Mouse (Mus musculus) lung, postnatal 0 days (tissue): Measurements from ENCODE around the gene Gm20532. TPM values are rescaled to one million over a fixed set of nuclear protein-coding genes. Genes with fewer than 3 reads are reported as not detected.
A peak's percentile ranks its signal among the peaks of the same experiment; 100 is the strongest.

Experiments
- ATAC-seq: fragments of 200-750 bp; cut with Nextera tagmentation; 2 replicates; pipeline ENCODE4 v1.8.0; 2017; ENCODE audit warnings: moderate library complexity
- DNase-seq: peaks from one replicate; pipeline ENCODE4 v3.0.0-alpha.2; 2016; ENCODE audit warnings: low spot score
- H3K27ac ChIP-seq: fragments of 300-500 bp; sonication (generic); 2 replicates; pipeline ENCODE4 v1.5.1; 2014; ENCODE audit warnings: antibody characterized with exemption, mild to moderate bottlenecking, low read length, mixed read lengths
- H3K27me3 ChIP-seq: fragments of 300-500 bp; sonication (generic); replicated peaks from 2 replicates; pipeline ENCODE4 v1.6.1; 2014; ENCODE audit warnings: low read length, mixed read lengths; ENCODE audit not compliant: insufficient read depth
- H3K36me3 ChIP-seq: fragments of 300-500 bp; sonication (generic); 2 replicates; pipeline ENCODE4 v1.6.1; 2014; ENCODE audit warnings: low read length, mixed read lengths; ENCODE audit not compliant: insufficient read depth
- H3K4me1 ChIP-seq: fragments of 300-500 bp; sonication (generic); 2 replicates; pipeline ENCODE4 v1.6.1; 2014; ENCODE audit warnings: antibody characterized with exemption, low read depth, low read length, mixed read lengths; ENCODE audit not compliant: insufficient read depth
- H3K4me2 ChIP-seq: fragments of 300-500 bp; sonication (generic); replicated peaks from 2 replicates; pipeline ENCODE4 v1.6.1; 2014; ENCODE audit warnings: low read depth, mild to moderate bottlenecking, low read length, moderate library complexity, mixed read lengths
- H3K4me3 ChIP-seq: fragments of 300-500 bp; sonication (generic); 2 replicates; pipeline ENCODE4 v1.5.1; 2014; ENCODE audit warnings: low read depth, low read length
- H3K9ac ChIP-seq: fragments of 300-500 bp; sonication (generic); replicated peaks from 2 replicates; pipeline ENCODE4 v1.6.1; 2014; ENCODE audit warnings: low read depth, mild to moderate bottlenecking
- H3K9me3 ChIP-seq: fragments of 300-500 bp; sonication (generic); 2 replicates; pipeline ENCODE4 v1.6.1; 2016; ENCODE audit warnings: low read length, mixed read lengths
- CTCF ChIP-seq: IDR thresholded peaks from 2 replicates; pipeline ENCODE4 v1.5.1; 2016; ENCODE audit warnings: antibody characterized with exemption, mild to moderate bottlenecking
- EP300 ChIP-seq: IDR thresholded peaks from 2 replicates; pipeline ENCODE4 v1.6.1; 2016; ENCODE audit warnings: antibody characterized with exemption, mild to moderate bottlenecking, control low read depth
- WGBS: fragments of 180-500 bp; shearing (Covaris S2); extraction: QIAGEN DNeasy Blood & Tissue Kit; methylation state at CpG from one replicate; pipeline ENCODE4 v1.1.7; 2014; 5-methylcytosine and 5-hydroxymethylcytosine counted together
- polyA plus RNA-seq: library from polyadenylated mRNA; unstranded; fragments of >200 nt; fragmentation: Nextera tagmentation; extraction: Ambion mirVana; gene quantifications from 2 replicates; pipeline ENCODE4 v1.2.1, GENCODE M21; 2015

Gene Gm20532
- polyA plus RNA-seq, 1 experiment from 2014 or later = not detected

DNA sequence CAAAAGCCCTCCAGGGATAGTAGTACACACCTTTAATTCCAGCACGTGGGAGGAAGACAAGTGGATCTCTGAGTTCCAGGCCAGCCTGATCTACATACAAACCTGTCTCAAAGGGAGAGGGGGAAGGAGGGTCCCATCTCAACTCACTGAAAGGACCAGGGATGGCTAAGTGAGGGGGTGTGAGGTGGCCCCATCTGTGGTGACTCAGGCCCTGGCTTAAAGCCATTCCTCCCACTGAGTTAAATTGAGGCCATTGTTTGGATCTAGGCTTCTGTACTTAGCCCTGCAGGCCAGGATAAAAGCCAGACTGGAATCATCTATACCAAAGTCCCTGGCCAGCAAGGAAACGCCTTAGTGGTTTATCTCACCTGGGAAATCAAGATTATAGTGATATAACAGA, 34.8 kb downstream of the Gm20532 start:
- 50% methylated on average over 2 of the region's 2 CpGs for WGBS
- Histone ChIP-seq H3K4me1 (no peaks in the 10 kb centered on the region), H3K4me3 (no peak overlapping the region), H3K27ac (no peak overlapping the region), H3K27me3 (no peaks in the 10 kb centered on the region), H3K9ac (no peak overlapping the region), H3K9me3 (no peaks in the 10 kb centered on the region), H3K36me3 (no peaks in the 10 kb centered on the region), H3K4me2 (no peak overlapping the region)
- DNase-seq = no peak
- TF ChIP-seq CTCF (no peak), EP300 (no peak)
- no peak for ATAC-seq

DNA sequence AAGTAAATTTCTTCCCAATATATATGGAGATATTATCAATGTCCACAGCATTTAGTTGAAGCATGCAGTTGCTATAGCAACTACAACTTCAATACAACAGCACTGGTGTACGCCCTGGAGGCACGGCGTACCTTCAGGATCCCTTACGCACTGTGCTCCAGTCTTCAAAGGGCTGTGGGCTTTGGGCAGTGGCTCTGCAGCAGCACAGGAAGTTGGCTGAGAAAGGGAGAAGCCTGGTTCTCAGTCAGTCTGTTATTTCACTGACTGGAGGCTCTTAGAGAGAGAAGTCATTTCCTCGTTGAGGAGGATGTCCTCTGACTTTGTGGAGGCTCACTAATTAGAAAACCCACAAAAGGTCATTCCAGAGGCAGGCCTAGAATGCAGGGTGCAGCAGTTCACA, 36.5 kb downstream of the Gm20532 start:
- ATAC-seq = no peak
- WGBS = 40% methylated on average over 5 of the region's 5 CpGs

DNA sequence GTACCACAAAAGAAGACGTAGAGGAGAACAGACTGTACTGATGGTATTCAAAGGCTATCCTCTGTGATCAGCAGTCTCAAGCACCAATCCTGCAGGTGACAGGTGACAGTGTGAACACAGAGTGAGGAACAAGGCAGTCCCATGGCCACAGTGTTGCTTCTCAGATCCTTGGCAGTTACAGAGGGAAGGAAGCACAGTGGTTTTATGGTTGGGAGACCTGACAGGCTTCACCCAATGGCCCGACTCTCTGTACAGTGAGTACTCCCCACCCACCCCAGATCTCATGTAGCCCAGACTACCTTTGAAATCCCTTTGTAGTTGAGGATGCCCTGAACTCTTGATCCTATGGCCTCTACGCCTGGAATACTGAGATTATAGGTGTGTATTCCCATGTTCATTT, 39.0 kb downstream of the Gm20532 start:
- WGBS = 75% methylated on average over 3 of the region's 3 CpGs
- Histone ChIP-seq H3K4me2 (no peak overlapping the region), H3K36me3 (no peaks in the 10 kb centered on the region), H3K27me3 (no peaks in the 10 kb centered on the region), H3K9ac (no peak overlapping the region), H3K4me3 (no peak overlapping the region), H3K4me1 (no peaks in the 10 kb centered on the region), H3K27ac (no peak overlapping the region), H3K9me3 (no peaks in the 10 kb centered on the region)
- DNase-seq (no peak), ATAC-seq (no peak)
- TF ChIP-seq EP300 (no peak), CTCF (no peak)

More for the DNA sequence above, 36.5 kb downstream of the Gm20532 start:
- Histone ChIP-seq H3K4me2 (no peak overlapping the region), H3K9me3 (no peaks in the 10 kb centered on the region), H3K4me3 (no peak overlapping the region), H3K27ac (no peak overlapping the region), H3K36me3 (no peaks in the 10 kb centered on the region), H3K27me3 (no peaks in the 10 kb centered on the region), H3K4me1 (no peaks in the 10 kb centered on the region), H3K9ac (no peak overlapping the region)
- TF ChIP-seq EP300 = no peak
- TF ChIP-seq CTCF = no peak
- DNase-seq = no peak

DNA sequence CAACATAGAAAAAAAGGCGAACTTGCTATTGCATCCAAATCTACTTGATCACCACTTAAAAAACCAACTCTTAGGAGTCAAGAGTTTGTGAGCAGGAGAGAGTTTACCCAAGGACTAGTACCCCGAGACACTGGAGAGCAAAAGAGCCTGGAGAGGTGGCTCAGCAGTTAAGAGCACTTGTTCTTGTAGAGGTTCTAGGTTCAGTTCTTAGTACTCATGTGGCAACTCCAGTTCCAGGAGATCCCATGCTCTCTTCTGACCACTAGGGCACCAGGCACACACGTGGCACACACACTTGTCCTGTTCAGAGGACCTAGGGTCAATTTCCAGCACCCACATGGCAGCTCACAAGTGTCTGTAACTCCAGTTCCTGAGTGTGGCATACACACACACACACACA, 39.6 kb downstream of the Gm20532 start:
- no peaks in the 10 kb centered on the region for H3K27me3 ChIP-seq

DNA sequence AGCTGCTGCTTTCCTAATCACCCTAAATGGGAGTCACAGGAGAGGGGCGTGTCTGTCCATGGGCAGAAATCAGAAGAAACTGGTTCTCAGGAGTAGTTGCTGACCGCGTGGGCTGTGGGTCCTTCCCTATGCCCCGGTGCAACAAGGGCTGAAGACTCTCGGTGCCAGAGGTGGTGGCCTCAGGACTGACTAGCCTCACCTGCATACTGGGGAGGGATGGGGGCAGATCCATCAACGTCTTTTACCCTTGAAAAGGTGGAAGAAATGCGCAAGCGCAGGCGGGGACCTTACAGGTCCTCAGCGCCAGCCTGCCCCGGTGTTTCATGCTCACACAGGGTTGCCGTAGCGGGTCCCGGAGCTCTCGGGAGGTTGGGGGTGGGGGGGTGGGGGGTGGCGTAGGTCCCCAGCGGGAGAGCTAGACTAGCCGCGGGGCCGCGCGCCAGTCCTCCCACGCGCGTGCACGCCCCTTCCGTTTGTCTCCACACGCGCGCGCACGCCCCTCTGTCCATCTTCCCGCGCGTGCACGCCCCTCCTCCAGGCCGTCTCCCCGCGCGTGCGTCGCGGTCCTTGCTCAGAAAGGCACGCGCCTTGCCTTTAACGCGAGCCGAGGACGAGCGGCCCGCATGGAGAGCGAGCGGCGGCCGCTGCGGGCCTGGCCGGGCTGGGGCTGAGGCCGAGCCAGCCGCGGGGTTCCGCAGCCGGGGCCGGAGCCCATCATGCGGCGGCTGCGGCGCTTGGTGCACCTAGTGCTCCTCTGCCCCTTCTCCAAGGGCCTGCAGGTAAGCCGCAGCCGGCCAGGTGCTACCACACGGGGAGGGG, 41.7 kb downstream of the Gm20532 start, which contains the start of gene Fam69b:
TSS of gene Fam69b (plus strand) at position 537 of the 819 bp plus-strand sequence.
- WGBS = 3% methylated on average over 58 of the region's 70 CpGs
- ATAC-seq = peak; percentile 62
- Histone ChIP-seq H3K9ac (peak within 1 kb of the TSS; percentile 39), H3K27me3 (no peaks in the 10 kb centered on the region), H3K4me1 (no peaks in the 10 kb centered on the region), H3K36me3 (no peaks in the 10 kb centered on the region), H3K9me3 (no peaks in the 10 kb centered on the region), H3K4me3 (peak within 1 kb of the TSS; percentile 43), H3K4me2 (peak within 1 kb of the TSS; percentile 96), H3K27ac (no peak within 1 kb of the TSS)
- no peak for TF ChIP-seq EP300
- no peak for TF ChIP-seq CTCF
- peak; percentile 83 for DNase-seq

More for the DNA sequence above, 39.6 kb downstream of the Gm20532 start:
- TF ChIP-seq EP300 = no peak
- peak; percentile 52 for TF ChIP-seq CTCF
- ATAC-seq (peak; percentile 65), DNase-seq (peak; percentile 74)
- Histone ChIP-seq H3K36me3 (no peaks in the 10 kb centered on the region), H3K27ac (no peak overlapping the region), H3K4me1 (no peaks in the 10 kb centered on the region), H3K4me3 (no peak overlapping the region), H3K9ac (no peak overlapping the region), H3K4me2 (no peak overlapping the region), H3K9me3 (no peaks in the 10 kb centered on the region)
- 44% methylated on average over 3 of the region's 3 CpGs for WGBS

DNA sequence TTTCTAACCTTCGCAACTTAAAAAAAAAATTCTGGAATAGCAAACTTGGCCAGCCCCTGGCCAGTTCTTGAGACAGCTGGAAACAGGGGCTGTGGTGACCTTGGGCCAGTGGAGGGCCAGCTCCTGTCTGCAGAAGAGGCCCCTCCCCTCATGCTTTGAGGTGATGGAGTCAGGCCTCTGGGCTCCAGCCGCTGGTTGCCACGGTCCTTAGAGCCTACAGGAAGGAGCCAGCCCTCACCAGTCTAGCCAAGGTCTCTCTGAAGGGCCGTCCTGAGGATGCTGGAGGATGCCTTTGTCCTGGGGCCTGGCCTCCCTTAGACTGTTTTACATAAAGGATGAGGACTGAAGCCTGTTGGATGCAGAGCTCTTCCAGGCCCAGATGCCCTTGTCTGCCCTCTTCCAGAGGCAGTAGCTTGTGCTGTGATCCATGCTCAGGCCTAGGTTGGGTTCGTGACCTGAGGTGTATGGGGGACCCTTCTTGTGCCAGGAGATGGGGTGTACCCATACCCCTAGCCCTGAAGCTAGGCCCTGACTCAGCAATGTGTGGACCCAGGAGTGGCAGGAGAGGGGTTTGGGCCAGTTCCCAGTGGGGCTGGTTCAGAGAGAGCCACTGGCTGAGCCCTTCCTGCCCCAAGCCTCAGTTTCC, 42.5 kb downstream of the Gm20532 start:
- DNase-seq = no peak
- Histone ChIP-seq H3K9me3 (no peaks in the 10 kb centered on the region), H3K27ac (no peak overlapping the region), H3K27me3 (no peaks in the 10 kb centered on the region), H3K36me3 (no peaks in the 10 kb centered on the region), H3K4me3 (peak overlapping the region; percentile 43), H3K4me2 (peak overlapping the region; percentile 96), H3K4me1 (no peaks in the 10 kb centered on the region), H3K9ac (peak overlapping the region; percentile 39)
- no peak for TF ChIP-seq EP300
- TF ChIP-seq CTCF = no peak
- ATAC-seq = no peak
- WGBS = 33% methylated on average over 5 of the region's 5 CpGs
